Mouse (Mus musculus): ENCODE results near the gene Pld2. TPM values are rescaled to one million over a fixed set of nuclear protein-coding genes. Genes with fewer than 3 reads are reported as not detected.

The Pld2 gene
- total and polyA plus RNA-seq, 2 experiments = 3.3 to 9.5 TPM

- Histone ChIP-seq H3K4me1 (ENCODE audit: control insufficient read depth, insufficient read depth, low read length) (no peaks in the 10 kb centered on the region), H3K27ac (replicated peaks; ENCODE audit: insufficient read depth, low read depth, low read length) (no peak overlapping the region), H3K79me2 (ENCODE audit: control insufficient read depth, insufficient read depth, low read length) (no peaks in the 10 kb centered on the region), H3K9ac (ENCODE audit: low read depth, low read length) (no peak overlapping the region), H3K27me3 (ENCODE audit: control insufficient read depth, insufficient read depth, low read length) (no peaks in the 10 kb centered on the region), H3K36me3 (ENCODE audit: control insufficient read depth, insufficient read depth, low read length) (peaks cover 6% of the 10 kb centered on the region; the same call in 1 of the 2 replicates), H3K4me3 (ENCODE audit: insufficient read depth, low read depth, low read length) (no peak overlapping the region)
- 80% methylated on average over 9 of the region's 9 CpGs for WGBS
- TF ChIP-seq POLR2A (IDR thresholded peaks at IDR 0.05; ENCODE audit: extremely low read depth, insufficient read depth, low read length) (no peak), CTCF (IDR thresholded peaks at IDR 0.05; ENCODE audit: low read depth, low read length) (no peak)
- no peak for DNase-seq (ENCODE audit: extremely low read depth, low read depth, low spot score)
Measured at GRCm38 (mm10) chr11:70607611-70608010, 67.7 kb downstream of the Pld2 start.

Other genes with a start within 250 kb of the Pld2 start
- gene Alox12e, start 217.4 kb upstream of the Pld2 start, total RNA-seq (2014; rRNA removed) = not detected in 2 replicates
- not detected in 2 replicates for gene Alox12e, start 217.4 kb upstream of the Pld2 start, polyA plus RNA-seq (2012; rRNA removed)
- gene Alox15, start 188.0 kb upstream of the Pld2 start, total RNA-seq (2014; rRNA removed) = 0.07 and 0.09 TPM in 2 replicates
- gene Alox15, start 188.0 kb upstream of the Pld2 start, polyA plus RNA-seq (2012; rRNA removed) = 0.10 TPM in 1 of 2 replicates, not detected in the other
- gene Pelp1, start 130.0 kb upstream of the Pld2 start, total RNA-seq (2014; rRNA removed) = 3.1 and 3.3 TPM in 2 replicates
- 7.7 and 7.9 TPM in 2 replicates for gene Pelp1, start 130.0 kb upstream of the Pld2 start, polyA plus RNA-seq (2012; rRNA removed)
- 9.5 and 11.5 TPM in 2 replicates for gene Arrb2, start 107.4 kb upstream of the Pld2 start, total RNA-seq (2014; rRNA removed)
- 14.7 and 22.2 TPM in 2 replicates for gene Arrb2, start 107.4 kb upstream of the Pld2 start, polyA plus RNA-seq (2012; rRNA removed)
- gene Med11, start 88.1 kb upstream of the Pld2 start, total RNA-seq (2014; rRNA removed) = 11.2 and 13.3 TPM in 2 replicates
- gene Med11, start 88.1 kb upstream of the Pld2 start, polyA plus RNA-seq (2012; rRNA removed) = 9.4 and 10.4 TPM in 2 replicates
- gene Zmynd15, start 80.6 kb upstream of the Pld2 start, total RNA-seq (2014; rRNA removed) = 0.74 and 1.5 TPM in 2 replicates
- gene Zmynd15, start 80.6 kb upstream of the Pld2 start, polyA plus RNA-seq (2012; rRNA removed) = 2.1 and 4.4 TPM in 2 replicates
- 5.7 and 10.2 TPM in 2 replicates for gene Cxcl16, start 80.1 kb upstream of the Pld2 start, total RNA-seq (2014; rRNA removed)
- 7.2 and 10.2 TPM in 2 replicates for gene Cxcl16, start 80.1 kb upstream of the Pld2 start, polyA plus RNA-seq (2012; rRNA removed)
- gene Tm4sf5, start 34.8 kb upstream of the Pld2 start, total RNA-seq (2014; rRNA removed) = not detected in 2 replicates
- not detected in 2 replicates for gene Tm4sf5, start 34.8 kb upstream of the Pld2 start, polyA plus RNA-seq (2012; rRNA removed)
- gene Vmo1, start 25.4 kb upstream of the Pld2 start, total RNA-seq (2014; rRNA removed) = 3.2 and 3.9 TPM in 2 replicates
- 5.5 and 7.3 TPM in 2 replicates for gene Vmo1, start 25.4 kb upstream of the Pld2 start, polyA plus RNA-seq (2012; rRNA removed)
- 74.9 and 91.6 TPM in 2 replicates for gene Gltpd2, start 20.9 kb upstream of the Pld2 start, total RNA-seq (2014; rRNA removed)
- 276 and 320 TPM in 2 replicates for gene Gltpd2, start 20.9 kb upstream of the Pld2 start, polyA plus RNA-seq (2012; rRNA removed)
- 291 and 298 TPM in 2 replicates for gene Psmb6, start 14.7 kb upstream of the Pld2 start, total RNA-seq (2014; rRNA removed)
- 312 and 336 TPM in 2 replicates for gene Psmb6, start 14.7 kb upstream of the Pld2 start, polyA plus RNA-seq (2012; rRNA removed)
- gene Gm40193, start 7.1 kb upstream of the Pld2 start, total RNA-seq (2014; rRNA removed) = not detected in 2 replicates
- gene Gm40193, start 7.1 kb upstream of the Pld2 start, polyA plus RNA-seq (2012; rRNA removed) = not detected in 2 replicates
- gene Mink1, start 22.8 kb downstream of the Pld2 start, total RNA-seq (2014; rRNA removed) = 11.0 and 14.4 TPM in 2 replicates
- gene Mink1, start 22.8 kb downstream of the Pld2 start, polyA plus RNA-seq (2012; rRNA removed) = 38.4 and 51.4 TPM in 2 replicates
- gene 4930544D05Rik, start 75.8 kb downstream of the Pld2 start, total RNA-seq (2014; rRNA removed) = not detected in 2 replicates
- gene 4930544D05Rik, start 75.8 kb downstream of the Pld2 start, polyA plus RNA-seq (2012; rRNA removed) = not detected in 2 replicates
- 0.07 and 0.09 TPM in 2 replicates for gene Chrne, start 79.2 kb downstream of the Pld2 start, total RNA-seq (2014; rRNA removed)
- gene Chrne, start 79.2 kb downstream of the Pld2 start, polyA plus RNA-seq (2012; rRNA removed) = 1.1 and 1.3 TPM in 2 replicates
- gene Gp1ba, start 99.1 kb downstream of the Pld2 start, total RNA-seq (2014; rRNA removed) = 0.07 TPM in 1 of 2 replicates, not detected in the other
- gene Gp1ba, start 99.1 kb downstream of the Pld2 start, polyA plus RNA-seq (2012; rRNA removed) = 0.09 TPM in 1 of 2 replicates, not detected in the other
- gene Rnf167, start 107.2 kb downstream of the Pld2 start, total RNA-seq (2014; rRNA removed) = 34.3 and 37.7 TPM in 2 replicates
- 68.4 and 75.4 TPM in 2 replicates for gene Rnf167, start 107.2 kb downstream of the Pld2 start, polyA plus RNA-seq (2012; rRNA removed)
- 108 and 109 TPM in 2 replicates for gene Slc25a11, start 107.4 kb downstream of the Pld2 start, total RNA-seq (2014; rRNA removed)
- gene Slc25a11, start 107.4 kb downstream of the Pld2 start, polyA plus RNA-seq (2012; rRNA removed) = 113 and 118 TPM in 2 replicates
- gene Pfn1, start 114.6 kb downstream of the Pld2 start, total RNA-seq (2014; rRNA removed) = 132 and 210 TPM in 2 replicates
- 583 and 713 TPM in 2 replicates for gene Pfn1, start 114.6 kb downstream of the Pld2 start, polyA plus RNA-seq (2012; rRNA removed)
- 3.0 and 3.3 TPM in 2 replicates for gene Eno3, start 117.1 kb downstream of the Pld2 start, total RNA-seq (2014; rRNA removed)
- gene Eno3, start 117.1 kb downstream of the Pld2 start, polyA plus RNA-seq (2012; rRNA removed) = 4.0 and 4.5 TPM in 2 replicates
- 29.4 and 31.6 TPM in 2 replicates for gene Spag7, start 129.4 kb downstream of the Pld2 start, total RNA-seq (2014; rRNA removed)
- 21.0 and 24.0 TPM in 2 replicates for gene Spag7, start 129.4 kb downstream of the Pld2 start, polyA plus RNA-seq (2012; rRNA removed)
- gene Camta2, start 148.0 kb downstream of the Pld2 start, total RNA-seq (2014; rRNA removed) = 2.3 and 3.0 TPM in 2 replicates
- gene Camta2, start 148.0 kb downstream of the Pld2 start, polyA plus RNA-seq (2012; rRNA removed) = 14.7 and 16.9 TPM in 2 replicates
- gene Inca1, start 160.1 kb downstream of the Pld2 start, total RNA-seq (2014; rRNA removed) = 14.1 and 18.4 TPM in 2 replicates
- gene Inca1, start 160.1 kb downstream of the Pld2 start, polyA plus RNA-seq (2012; rRNA removed) = 19.5 and 29.9 TPM in 2 replicates
- 50.8 and 60.9 TPM in 2 replicates for gene Kif1c, start 160.5 kb downstream of the Pld2 start, total RNA-seq (2014; rRNA removed)
- 75.6 and 93.7 TPM in 2 replicates for gene Kif1c, start 160.5 kb downstream of the Pld2 start, polyA plus RNA-seq (2012; rRNA removed)
- gene Zfp3, start 224.1 kb downstream of the Pld2 start, total RNA-seq (2014; rRNA removed) = 1.8 and 1.9 TPM in 2 replicates
- 0.47 and 0.87 TPM in 2 replicates for gene Zfp3, start 224.1 kb downstream of the Pld2 start, polyA plus RNA-seq (2012; rRNA removed)